Mouse (Mus musculus): ENCODE results near the gene Mtif3.

- TF ChIP-seq CTCF (conservative IDR thresholded peaks at IDR 0.05; ENCODE audit: low read length) = no peak
- no peak for TF ChIP-seq POU5F1 (IDR thresholded peaks at IDR 0.05; ENCODE audit: borderline replicate concordance, low read length)
- TF ChIP-seq NANOG (IDR thresholded peaks at IDR 0.05; ENCODE audit: borderline replicate concordance, low read length) = no peak
These were observed 15.5 kb downstream of the Mtif3 start for GRCm38 (mm10) chr5:146948041-146948507.
